ENCODE assay signal across 20 mouse cellular contexts in the genomic region with DNA sequence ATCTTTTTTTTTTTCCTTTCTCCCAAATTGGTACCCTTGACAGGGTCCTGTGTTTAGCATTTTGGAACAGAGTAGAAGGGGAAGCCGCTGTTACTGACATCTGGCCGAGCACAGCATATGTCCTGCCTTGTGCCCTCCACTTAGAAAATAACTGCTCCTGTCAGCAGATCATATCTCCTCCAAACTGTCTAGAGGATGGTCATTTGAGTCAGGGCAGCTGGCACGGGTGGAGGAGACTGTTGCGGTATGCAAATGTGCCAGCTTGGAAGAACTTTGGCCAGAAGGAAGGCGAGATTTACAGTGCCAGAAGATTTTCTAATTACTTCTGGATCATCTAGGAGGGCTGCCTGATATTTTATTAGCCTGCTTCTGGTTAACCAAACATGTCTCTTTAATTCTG.
DNase-seq lines count a peak whose midpoint lies in the region; ATAC-seq and TF ChIP-seq lines count a peak whose summit lies in the region.
"Had no signal": no experiment of that assay in that cellular context is flagged by ENCODE, and none has a peak within 500 bp of the region (broad histone marks: within the 10 kb centered on the region; RNA-seq: fewer than 3 reads in every experiment).

No protein-coding gene starts in this region.

- peak; percentile 52 to 62 for DNase-seq in cerebellum, postnatal 14 days
- DNase-seq in cerebellum, adult 18-20 months = no peak
- DNase-seq in kidney, adult 2 months = peak; percentile 3
- DNase-seq in kidney, adult 18-20 months = no peak
- DNase-seq in lung, embryonic 14.5 days = peak; percentile 4
- no peak for DNase-seq in lung, postnatal 0 days (ENCODE audit: low spot score)
- DNase-seq in urinary bladder, postnatal 10 days (ENCODE audit: low spot score) = no peak
- no peak for DNase-seq in spleen, adult 18-20 months
- DNase-seq: adrenal gland, adult 2 months; cerebellum, adult 11 months; heart, postnatal 14 days; layer of hippocampus, postnatal 36 days; right cerebral cortex, postnatal 25 days; thymus, postnatal 14 days had no signal

- no peak overlapping the region for H3K4me2 ChIP-seq in lung, embryonic 14.5 days
- H3K4me2 ChIP-seq in lung, postnatal 0 days (replicated peaks; ENCODE audit: low read depth, low read length) = no peak overlapping the region
- H3K4me2 ChIP-seq: limb, embryonic 12.5 days; neural tube, embryonic 12.5 days had no signal

- H3K9me3 ChIP-seq in lung, embryonic 14.5 days (ENCODE audit: low read depth, low read length) = no peaks in the 10 kb centered on the region
- H3K9me3 ChIP-seq in lung, postnatal 0 days (ENCODE audit: low read length) = no peaks in the 10 kb centered on the region
- H3K9me3 ChIP-seq: limb, embryonic 12.5 days; neural tube, embryonic 12.5 days had no signal

- H3K4me1 ChIP-seq in kidney, adult 2 months (ENCODE audit: control insufficient read depth, insufficient read depth, low read length) = no peaks in the 10 kb centered on the region
- H3K4me1 ChIP-seq in lung, embryonic 14.5 days (ENCODE audit: insufficient read depth) = no peaks in the 10 kb centered on the region
- no peaks in the 10 kb centered on the region for H3K4me1 ChIP-seq in lung, postnatal 0 days (ENCODE audit: insufficient read depth, low read depth, low read length)
- H3K4me1 ChIP-seq: neural tube, embryonic 12.5 days had no signal

- no peak overlapping the region for H3K4me3 ChIP-seq in kidney, adult 2 months (ENCODE audit: insufficient read depth, low read depth, low read length)
- no peak overlapping the region for H3K4me3 ChIP-seq in lung, embryonic 14.5 days (ENCODE audit: low read depth, low read length)
- no peak overlapping the region for H3K4me3 ChIP-seq in lung, postnatal 0 days (ENCODE audit: low read depth, low read length)
- H3K4me3 ChIP-seq: erythroblast, embryonic 14.5 days; limb, embryonic 12.5 days; neural tube, embryonic 12.5 days had no signal

- no peak overlapping the region for H3K27ac ChIP-seq in kidney, adult 2 months (ENCODE audit: insufficient read depth, low read depth, low read length)
- H3K27ac ChIP-seq in lung, embryonic 14.5 days (ENCODE audit: low read depth) = no peak overlapping the region
- no peak overlapping the region for H3K27ac ChIP-seq in lung, postnatal 0 days (ENCODE audit: low read length)
- H3K27ac ChIP-seq: limb, embryonic 12.5 days; neural tube, embryonic 12.5 days; stomach, postnatal 0 days had no signal

- TF ChIP-seq CTCF in kidney, adult 2 months (conservative IDR thresholded peaks at IDR 0.05; ENCODE audit: insufficient read depth, insufficient read length, low read depth, low read length) = no peak
- no peak for TF ChIP-seq CTCF in lung, embryonic 14.5 days (IDR thresholded peaks at IDR 0.05; ENCODE audit: low read depth)
- no peak for TF ChIP-seq CTCF in lung, postnatal 0 days (IDR thresholded peaks at IDR 0.05)

- no peaks in the 10 kb centered on the region for H3K27me3 ChIP-seq in kidney, adult 2 months (replicated peaks; ENCODE audit: control insufficient read depth, insufficient read depth, low read length)
- H3K27me3 ChIP-seq in lung, embryonic 14.5 days (ENCODE audit: insufficient read depth, low read length) = no peaks in the 10 kb centered on the region
- H3K27me3 ChIP-seq in lung, postnatal 0 days (replicated peaks; ENCODE audit: insufficient read depth, low read length) = no peaks in the 10 kb centered on the region
- H3K27me3 ChIP-seq: CH12.LX; limb, embryonic 12.5 days; neural tube, embryonic 12.5 days had no signal

- peak; percentile 60; the same call in 1 of the 2 replicates for ATAC-seq in lung, embryonic 14.5 days (ENCODE audit: insufficient read depth)
- no peak for ATAC-seq in lung, postnatal 0 days
- ATAC-seq: forebrain, embryonic 14.5 days had no signal

- TF ChIP-seq EP300 in lung, postnatal 0 days (IDR thresholded peaks at IDR 0.05) = no peak

- no peaks in the 10 kb centered on the region for H3K36me3 ChIP-seq in kidney, adult 2 months (ENCODE audit: control insufficient read depth, insufficient read depth, low read length)
- H3K36me3 ChIP-seq in lung, embryonic 14.5 days (ENCODE audit: insufficient read depth) = no peaks in the 10 kb centered on the region
- no peaks in the 10 kb centered on the region for H3K36me3 ChIP-seq in lung, postnatal 0 days (ENCODE audit: insufficient read depth, low read length)
- H3K36me3 ChIP-seq: limb, embryonic 12.5 days; neural tube, embryonic 12.5 days had no signal

- H3K9ac ChIP-seq in lung, embryonic 14.5 days = no peak overlapping the region
- no peak overlapping the region for H3K9ac ChIP-seq in lung, postnatal 0 days (replicated peaks; ENCODE audit: low read depth)
- H3K9ac ChIP-seq: limb, embryonic 12.5 days; neural tube, embryonic 12.5 days had no signal

- 27% methylated on average over 5 of the region's 5 CpGs for WGBS in kidney, adult 2 months
- WGBS in lung, embryonic 14.5 days = 54% methylated on average over 5 of the region's 5 CpGs
- WGBS in lung, postnatal 0 days = 58% methylated on average over 5 of the region's 5 CpGs

- no peak for TF ChIP-seq POLR2A in kidney, adult 2 months (IDR thresholded peaks at IDR 0.05; ENCODE audit: low read depth, low read length)

Comparison
In these comparisons a context has a peak if more than half of its experiments do, and no peak if none do; other contexts are left out.
1. DNase-seq: peak in cerebellum, postnatal 14 days (2 of 2), kidney, adult 2 months (single experiment) and lung, embryonic 14.5 days (single experiment); none in cerebellum, adult 18-20 months (0 of 2), kidney, adult 18-20 months (single experiment), lung, postnatal 0 days (single experiment), urinary bladder, postnatal 10 days (single experiment) and spleen, adult 18-20 months (0 of 2).